Mouse (Mus musculus) liver, adult 2 months (tissue): Measurements from ENCODE around the gene Isca2. TPM values are rescaled to one million over a fixed set of nuclear protein-coding genes. Genes with fewer than 3 reads are reported as not detected.

Experiments
- DNase-seq: peaks from one replicate; pipeline ENCODE4 v3.0.0-alpha.2; 2011; ENCODE audit warnings: low read depth, low spot score; ENCODE audit errors: extremely low read depth
- H3K27ac ChIP-seq: fragments of 200-500 bp; replicated peaks from 2 replicates; pipeline ENCODE4 v1.5.1; 2012; ENCODE audit warnings: low read depth, mild to moderate bottlenecking, control low read depth, inconsistent platforms, low read length; ENCODE audit not compliant: insufficient read depth
- H3K27me3 ChIP-seq: fragments of 200-500 bp; 2 replicates; pipeline ENCODE4 v1.6.1; 2012; ENCODE audit warnings: mild to moderate bottlenecking, moderate library complexity, low read length, inconsistent platforms; ENCODE audit not compliant: control insufficient read depth, insufficient read depth
- H3K36me3 ChIP-seq: fragments of 200-500 bp; 2 replicates; pipeline ENCODE4 v1.6.1; 2012; ENCODE audit warnings: low read length, inconsistent platforms; ENCODE audit not compliant: control insufficient read depth, insufficient read depth
- H3K4me1 ChIP-seq: fragments of 200-500 bp; 2 replicates; pipeline ENCODE4 v1.6.1; 2011; ENCODE audit warnings: low read length; ENCODE audit not compliant: control insufficient read depth, insufficient read depth
- H3K4me3 ChIP-seq: fragments of 200-500 bp; 2 replicates; pipeline ENCODE4 v1.5.1; 2011; ENCODE audit warnings: low read depth, mild to moderate bottlenecking, control low read depth, low read length, moderate library complexity; ENCODE audit not compliant: insufficient read depth
- H3K79me2 ChIP-seq: fragments of 200-500 bp; 2 replicates; pipeline ENCODE4 v1.6.1; 2012; ENCODE audit warnings: inconsistent platforms, mild to moderate bottlenecking, low read length, moderate library complexity; ENCODE audit not compliant: control insufficient read depth, insufficient read depth
- H3K9ac ChIP-seq: fragments of 200-500 bp; 2 replicates; pipeline ENCODE4 v1.6.1; 2012; ENCODE audit warnings: low read depth, mild to moderate bottlenecking, control low read depth, inconsistent platforms, low read length
- CTCF ChIP-seq: fragments of 200-500 bp; IDR thresholded peaks from 2 replicates; pipeline ENCODE4 v1.5.1; 2011; ENCODE audit warnings: low read depth, low read length, control low read depth
- POLR2A ChIP-seq: fragments of 200-500 bp; IDR thresholded peaks from 2 replicates; pipeline ENCODE4 v1.6.1; 2011; ENCODE audit warnings: low read length, control low read depth; ENCODE audit not compliant: insufficient read depth; ENCODE audit errors: extremely low read depth
- WGBS: fragments of 180-500 bp; shearing (Covaris S2); methylation state at CpG from one replicate; pipeline ENCODE4 v1.1.7; 2018; 5-methylcytosine and 5-hydroxymethylcytosine counted together
- polyA plus RNA-seq: library from polyadenylated mRNA; depleted of rRNA; stranded (reverse); fragments of >200 nt; gene quantifications from 2 replicates; pipeline ENCODE4 v1.2.3, GENCODE M21; 2012
- total RNA-seq: library from RNA; depleted of rRNA; stranded (reverse); fragments of >200 nt; gene quantifications from 2 replicates; pipeline ENCODE4 v1.2.3, GENCODE M21; 2014

The Isca2 gene
- total and polyA plus RNA-seq, 2 experiments: 41.4 to 54.3 TPM

GRCm38 (mm10) chr12:84792629-84793028 lies 19.6 kb downstream of the Isca2 start:
- no peak overlapping the region for H3K9ac ChIP-seq
- no peak overlapping the region for H3K4me3 ChIP-seq
- DNase-seq: no peak
- no peaks in the 10 kb centered on the region for H3K4me1 ChIP-seq
- no peaks in the 10 kb centered on the region for H3K27me3 ChIP-seq
- 87% methylated on average over 4 of the region's 4 CpGs for WGBS
- no peak overlapping the region for H3K27ac ChIP-seq
- H3K79me2 ChIP-seq: no peaks in the 10 kb centered on the region
- no peaks in the 10 kb centered on the region for H3K36me3 ChIP-seq
- TF ChIP-seq CTCF (no peak), POLR2A (no peak)

- Histone ChIP-seq H3K9ac (no peak overlapping the region), H3K4me1 (no peaks in the 10 kb centered on the region), H3K4me3 (no peak overlapping the region), H3K36me3 (no peaks in the 10 kb centered on the region), H3K27ac (no peak overlapping the region), H3K27me3 (0 out of 2 replicates have a peak, but pooled peaks cover 2% of the 10 kb centered on the region), H3K79me2 (no peaks in the 10 kb centered on the region)
- no peak for DNase-seq
- WGBS: 89% methylated on average over 8 of the region's 8 CpGs
- no peak for TF ChIP-seq CTCF
- no peak for TF ChIP-seq POLR2A
These were observed 21.6 kb downstream of the Isca2 start for GRCm38 (mm10) chr12:84794647-84795046.

- H3K27ac ChIP-seq: no peak overlapping the region
- 0 out of 2 replicates have a peak, but pooled peaks cover 2% of the 10 kb centered on the region for H3K27me3 ChIP-seq
- no peaks in the 10 kb centered on the region for H3K4me1 ChIP-seq
- no peak overlapping the region for H3K9ac ChIP-seq
- no peak for TF ChIP-seq CTCF
- TF ChIP-seq POLR2A: no peak
- H3K4me3 ChIP-seq: no peak overlapping the region
- no peaks in the 10 kb centered on the region for H3K79me2 ChIP-seq
- WGBS: 93% methylated on average over 13 of the region's 13 CpGs
- no peaks in the 10 kb centered on the region for H3K36me3 ChIP-seq
- no peak for DNase-seq
These were observed 26.0 kb downstream of the Isca2 start for GRCm38 (mm10) chr12:84799086-84799485.

- Histone ChIP-seq H3K27ac (no peak overlapping the region), H3K27me3 (0 out of 2 replicates have a peak, but pooled peaks cover 2% of the 10 kb centered on the region), H3K9ac (no peak overlapping the region), H3K79me2 (no peaks in the 10 kb centered on the region), H3K36me3 (no peaks in the 10 kb centered on the region), H3K4me3 (no peak overlapping the region), H3K4me1 (no peaks in the 10 kb centered on the region)
- 75% methylated on average over 4 of the region's 4 CpGs for WGBS
- TF ChIP-seq CTCF (no peak), POLR2A (no peak)
- DNase-seq: no peak
These were observed 27.4 kb downstream of the Isca2 start for GRCm38 (mm10) chr12:84800419-84800818.

- WGBS: 85% methylated on average over 13 of the region's 13 CpGs
- H3K36me3 ChIP-seq: no peaks in the 10 kb centered on the region
- H3K9ac ChIP-seq: no peak overlapping the region
- no peak overlapping the region for H3K27ac ChIP-seq
- H3K79me2 ChIP-seq: no peaks in the 10 kb centered on the region
- H3K27me3 ChIP-seq: 0 out of 2 replicates have a peak, but pooled peaks cover 2% of the 10 kb centered on the region
- DNase-seq: no peak
- H3K4me1 ChIP-seq: peaks cover 3% of the 10 kb centered on the region
- H3K4me3 ChIP-seq: no peak overlapping the region
- TF ChIP-seq POLR2A: no peak
- no peak for TF ChIP-seq CTCF
These were observed 28.6 kb downstream of the Isca2 start for GRCm38 (mm10) chr12:84801532-84802110.

- no peaks in the 10 kb centered on the region for H3K79me2 ChIP-seq
- H3K4me1 ChIP-seq: peaks cover 6% of the 10 kb centered on the region
- no peak overlapping the region for H3K9ac ChIP-seq
- TF ChIP-seq POLR2A: no peak
- no peak for TF ChIP-seq CTCF
- 0 out of 2 replicates have a peak, but pooled peaks cover 2% of the 10 kb centered on the region for H3K27me3 ChIP-seq
- H3K4me3 ChIP-seq: no peak overlapping the region
- DNase-seq: no peak
- no peak overlapping the region for H3K27ac ChIP-seq
- 86% methylated on average over 3 of the region's 3 CpGs for WGBS
- no peaks in the 10 kb centered on the region for H3K36me3 ChIP-seq
These were observed 29.6 kb downstream of the Isca2 start for GRCm38 (mm10) chr12:84802625-84803024.
